Mouse (Mus musculus): Measurements from ENCODE around the gene Hs3st3a1.
A peak's percentile ranks its signal among the peaks of the same experiment; 100 is the strongest.

Hs3st3a1 gene

DNA sequence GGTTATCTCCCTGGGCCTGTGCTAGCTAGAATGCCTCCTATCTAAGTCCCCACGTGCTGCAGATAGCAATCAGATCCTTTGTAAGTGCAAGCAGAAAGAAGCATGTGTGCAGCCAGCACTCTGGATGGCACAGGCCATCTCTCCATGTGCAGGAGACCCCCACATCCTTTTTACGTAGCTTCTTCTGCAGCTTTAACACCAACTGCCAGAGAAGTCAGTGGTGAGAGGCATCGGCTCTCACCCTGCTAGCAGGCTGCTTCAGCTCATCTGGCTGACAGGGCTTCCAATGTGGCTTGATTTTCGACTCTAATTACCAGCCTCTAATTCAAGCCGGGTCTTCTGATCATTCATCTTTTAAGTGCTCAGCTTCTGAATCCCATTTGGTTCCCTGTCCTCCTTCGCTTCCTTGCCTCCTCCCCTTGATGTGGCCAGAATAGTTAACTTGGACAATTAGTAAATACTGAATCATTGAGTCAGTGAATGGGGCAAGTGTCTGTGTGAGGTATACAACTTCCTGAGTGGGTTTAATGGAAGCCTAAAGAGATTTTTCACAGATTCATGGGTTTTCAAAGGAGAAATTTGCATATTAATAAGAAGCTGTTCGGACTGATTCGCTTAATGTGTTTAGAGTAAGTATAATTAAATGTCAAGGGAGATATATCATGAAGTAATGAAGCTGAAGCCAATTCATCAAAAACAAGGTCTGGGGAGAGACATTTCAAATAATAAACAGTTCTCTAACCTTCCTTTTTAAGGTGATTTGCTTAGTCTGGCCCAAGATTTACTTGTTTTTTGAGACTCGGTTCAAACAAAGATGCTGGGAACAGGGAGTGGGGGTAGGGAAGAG, 54.7 kb downstream of the Hs3st3a1 start:
- DNase-seq (ENCODE audit: extremely low spot score, low spot score), result peak; percentile 35

DNA sequence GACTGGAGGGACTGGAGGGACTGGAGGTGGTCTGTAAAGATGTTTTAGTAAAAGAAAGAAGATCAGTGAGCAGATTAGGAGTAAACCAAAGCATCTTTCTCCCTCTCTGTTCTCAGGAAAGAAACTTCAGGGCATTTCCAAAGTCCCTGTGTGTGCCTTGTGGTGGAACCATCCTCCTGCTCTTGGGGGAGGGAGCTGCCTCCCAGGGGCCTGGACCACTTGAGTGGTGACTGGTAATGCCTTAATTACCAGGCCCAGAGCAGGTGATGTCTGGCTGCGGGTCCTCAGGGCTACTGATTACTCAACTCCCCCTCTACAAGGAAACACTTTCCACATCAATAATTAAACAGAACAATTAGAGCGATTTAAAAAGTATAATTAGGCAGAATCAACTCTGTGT, 59.3 kb downstream of the Hs3st3a1 start:
- DNase-seq (ENCODE audit: extremely low spot score, low spot score), result no peak

DNA sequence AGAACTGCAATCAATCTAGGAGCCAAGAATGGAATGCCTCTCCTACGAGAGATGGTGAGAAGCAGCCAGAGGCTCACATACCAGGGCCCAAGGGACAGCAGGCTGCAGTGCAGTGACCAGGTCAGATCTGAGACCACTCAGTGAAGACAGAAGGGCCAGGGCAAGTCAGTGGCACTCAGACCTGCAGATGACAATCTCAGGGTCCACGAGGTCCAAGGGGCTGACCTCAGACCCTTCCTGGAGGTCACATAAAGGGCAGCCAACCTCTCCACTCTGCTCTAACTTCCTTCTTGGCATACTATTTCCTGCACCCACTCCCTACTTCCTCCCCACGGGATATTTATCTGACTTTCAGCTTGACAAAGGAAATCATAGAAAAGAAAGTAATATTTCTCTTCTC, 60.8 kb downstream of the Hs3st3a1 start:
- DNase-seq (ENCODE audit: extremely low spot score, low spot score), result no peak

DNA sequence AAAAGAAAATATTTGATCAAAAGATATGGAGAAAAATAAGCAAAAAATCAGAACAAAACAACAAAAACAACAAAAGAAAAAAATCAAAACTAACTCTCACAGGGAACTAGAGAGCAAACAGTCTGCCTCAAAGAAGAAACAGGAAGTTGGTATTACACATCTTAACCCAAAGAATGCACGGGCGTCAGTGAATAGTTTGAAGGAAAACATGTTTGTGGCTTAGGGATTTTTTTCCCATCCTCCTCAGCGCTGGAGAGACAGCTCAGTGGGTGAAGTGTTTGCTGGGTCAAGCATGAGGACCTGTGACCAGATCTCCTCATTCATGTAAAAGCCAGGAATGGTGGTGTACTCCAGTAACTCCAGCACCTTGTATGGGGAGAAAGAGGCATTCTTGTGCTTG, 61.5 kb downstream of the Hs3st3a1 start:
- no peak for DNase-seq (ENCODE audit: extremely low spot score, low spot score)

DNA sequence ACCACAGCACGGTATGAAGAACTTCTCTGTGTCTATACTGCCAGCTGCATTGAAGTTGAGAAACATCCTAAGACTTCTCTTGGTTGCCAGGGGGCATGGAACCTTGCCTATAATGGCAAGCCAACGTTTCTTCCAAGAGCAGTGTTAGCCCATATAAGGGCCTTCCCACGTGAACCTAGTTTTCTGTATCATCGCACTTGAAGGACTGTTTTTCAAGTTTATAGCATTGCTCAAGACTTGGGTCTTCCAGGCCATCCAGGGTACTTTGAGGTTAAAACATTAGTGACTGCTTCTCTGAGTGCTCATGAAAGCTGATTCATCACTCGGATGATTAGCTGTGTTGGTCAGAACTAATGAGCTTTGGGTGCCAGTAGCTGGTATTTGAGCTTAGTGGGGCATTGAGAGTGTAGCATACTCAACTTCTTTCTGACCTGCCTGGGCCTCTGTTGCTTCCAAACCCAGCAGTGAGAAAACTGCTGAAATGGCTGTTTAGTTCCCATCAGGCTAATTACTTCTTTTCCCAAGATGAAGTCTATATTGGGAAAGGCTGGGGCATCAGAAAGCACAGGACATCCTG, 65.5 kb downstream of the Hs3st3a1 start:
- no peak for DNase-seq (ENCODE audit: extremely low spot score, low spot score)

DNA sequence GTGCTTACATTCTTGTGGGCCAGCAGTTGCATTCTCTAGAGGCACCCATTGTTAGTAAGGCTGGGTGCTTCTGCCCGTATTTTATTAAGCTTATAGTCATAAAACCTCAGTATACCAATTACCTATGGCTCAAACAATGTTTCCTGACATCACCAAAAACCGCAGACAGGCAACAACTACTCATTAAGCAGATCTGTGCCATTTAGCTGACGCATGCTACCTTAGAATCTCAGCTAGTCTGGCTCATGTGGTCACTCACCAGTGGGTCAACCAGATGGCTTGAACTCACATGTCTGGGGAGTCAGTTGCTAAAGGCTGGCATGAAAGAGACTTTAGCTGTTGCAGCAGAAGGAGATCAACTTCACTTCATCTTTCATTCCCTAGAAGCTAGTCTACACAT, 67.9 kb downstream of the Hs3st3a1 start:
- DNase-seq (ENCODE audit: extremely low spot score, low spot score), result no peak

DNA sequence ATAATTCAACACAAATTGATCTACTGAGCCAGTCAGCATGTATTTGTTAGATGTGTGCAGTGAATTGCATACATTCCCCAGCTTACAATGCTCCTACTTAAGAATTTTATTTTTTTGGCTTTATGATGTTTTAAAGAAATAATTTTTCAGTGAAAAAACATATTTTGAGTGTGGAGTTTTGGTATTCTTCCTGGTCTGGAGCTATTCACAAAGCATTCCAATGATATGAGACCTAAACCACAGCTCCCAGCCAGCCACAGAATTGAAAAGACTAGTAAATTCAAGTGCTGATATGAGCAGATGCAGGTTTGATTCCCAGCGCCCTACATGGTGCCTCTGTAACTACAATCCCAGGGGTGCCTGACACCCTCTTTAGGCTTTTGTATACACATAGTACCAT, 70.8 kb downstream of the Hs3st3a1 start:
- no peak for DNase-seq (ENCODE audit: extremely low spot score, low spot score)

DNA sequence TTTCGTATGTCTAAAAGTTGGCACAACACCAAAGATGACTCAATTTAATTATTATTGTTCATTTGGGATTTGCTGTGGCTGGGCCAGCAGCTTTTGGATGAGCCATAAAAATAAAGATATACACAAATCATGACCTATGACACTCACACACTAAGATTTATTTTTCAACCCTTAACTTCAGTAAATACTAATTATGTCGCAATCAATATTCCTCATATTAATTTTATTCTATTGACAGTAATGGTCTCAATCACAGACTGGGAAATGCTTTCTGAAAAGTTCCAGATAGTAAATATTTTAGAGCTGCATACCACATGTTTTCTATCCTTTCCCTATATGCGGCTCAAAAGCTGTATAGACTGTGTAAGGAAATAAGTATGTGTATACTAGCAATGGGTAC, 71.9 kb downstream of the Hs3st3a1 start:
- DNase-seq (ENCODE audit: extremely low spot score, low spot score), result no peak

DNA sequence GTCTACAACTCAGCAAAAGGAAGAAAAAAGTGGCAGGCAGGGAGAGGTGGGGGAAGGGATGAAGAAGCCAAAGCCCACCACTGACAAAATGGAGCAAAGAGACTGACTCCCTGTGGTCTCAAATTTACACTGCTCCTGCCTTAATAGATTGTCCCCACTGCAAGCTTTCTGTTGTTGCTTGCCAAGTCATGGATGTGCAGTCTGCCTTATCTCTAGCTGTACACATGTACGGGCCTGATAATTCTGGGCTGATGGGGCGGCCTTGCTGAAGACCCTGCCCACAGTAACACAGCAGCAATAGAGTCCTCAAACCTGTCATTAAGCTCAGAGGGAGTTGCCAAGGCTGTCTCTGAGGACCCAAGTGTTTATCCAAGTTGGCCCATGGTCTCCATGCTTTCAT, 74.0 kb downstream of the Hs3st3a1 start:
- DNase-seq (ENCODE audit: extremely low spot score, low spot score), result no peak

DNA sequence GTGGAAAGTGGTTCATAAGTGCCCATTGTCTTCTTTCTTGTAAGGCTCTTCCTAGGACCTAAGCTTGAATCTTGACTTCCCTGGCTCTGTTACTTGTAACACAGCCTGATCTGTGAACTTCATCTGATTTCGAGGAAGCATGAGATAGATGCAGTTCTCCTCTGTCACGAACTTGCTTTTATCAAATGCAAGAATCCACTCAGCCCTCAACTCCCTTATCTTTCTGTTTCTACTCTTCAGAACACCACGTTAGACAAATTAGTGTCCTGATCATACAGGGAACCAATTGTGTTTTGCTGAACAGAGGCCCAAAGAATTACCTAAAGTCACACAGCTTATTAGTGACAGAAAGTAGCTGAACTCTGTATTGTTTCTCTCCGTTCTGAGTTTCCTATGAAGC, 77.2 kb downstream of the Hs3st3a1 start:
- no peak for DNase-seq (ENCODE audit: extremely low spot score, low spot score)

DNA sequence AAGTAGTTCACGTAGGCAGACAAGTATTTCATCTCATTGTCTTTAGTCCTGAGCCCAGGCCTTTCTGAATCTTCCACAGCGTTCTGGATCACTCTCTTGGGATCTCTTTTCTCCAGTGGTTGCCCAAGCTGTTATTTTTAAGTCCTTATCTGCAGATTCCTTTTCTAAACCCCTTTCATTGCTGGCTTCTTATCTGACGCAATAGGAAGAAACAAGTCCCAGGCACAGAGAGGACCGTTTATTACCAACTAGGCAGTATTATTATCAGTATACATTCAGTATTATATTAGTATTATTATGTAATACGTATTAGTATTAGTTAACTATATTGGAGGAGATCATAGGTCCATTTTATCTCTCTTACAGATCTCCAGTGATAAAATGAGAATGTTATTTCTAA, 78.3 kb downstream of the Hs3st3a1 start:
- DNase-seq (ENCODE audit: extremely low spot score, low spot score), result no peak

DNA sequence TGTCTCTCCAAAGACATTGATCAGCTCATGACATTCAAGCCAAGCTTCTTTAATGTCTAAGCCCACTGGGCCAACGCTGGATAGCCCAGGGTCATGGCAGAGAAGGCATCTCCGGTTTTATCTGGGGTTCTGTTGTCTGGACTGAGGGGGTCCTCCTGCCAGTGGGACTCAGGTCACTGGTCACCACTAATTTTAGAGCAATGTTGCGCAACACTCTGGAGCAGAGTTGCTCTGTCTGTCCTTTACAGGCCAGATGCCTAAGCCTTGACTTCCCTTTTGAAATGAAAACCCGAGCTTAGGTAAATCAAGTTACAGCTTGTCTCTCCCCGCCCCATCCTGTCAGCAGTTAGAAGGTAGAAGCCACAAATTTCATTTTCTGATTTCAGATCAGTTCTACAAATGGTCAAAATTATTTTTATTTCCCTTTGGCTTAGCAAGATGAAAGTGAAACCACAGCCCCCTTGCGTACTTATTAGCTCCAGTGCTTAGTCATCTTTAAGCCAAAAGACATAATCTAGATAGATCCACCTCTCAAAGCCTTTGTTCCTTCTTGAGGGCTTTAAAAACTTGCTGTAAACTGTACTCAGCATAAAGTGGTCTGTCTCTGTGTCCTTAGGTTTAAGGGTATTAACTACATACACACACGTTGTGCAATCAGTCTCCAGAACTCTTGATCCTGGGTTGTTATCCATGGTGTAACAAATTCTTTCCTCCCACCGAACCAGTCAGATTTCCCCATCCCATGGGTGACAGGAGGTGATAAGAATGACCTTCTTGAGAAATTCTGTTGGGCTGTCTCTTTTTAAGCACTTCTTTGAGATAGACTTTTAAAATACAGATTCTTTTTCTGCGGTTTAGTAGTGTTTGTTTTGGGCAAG, 81.8 kb downstream of the Hs3st3a1 start:
- DNase-seq (ENCODE audit: extremely low spot score, low spot score), result no peak

DNA sequence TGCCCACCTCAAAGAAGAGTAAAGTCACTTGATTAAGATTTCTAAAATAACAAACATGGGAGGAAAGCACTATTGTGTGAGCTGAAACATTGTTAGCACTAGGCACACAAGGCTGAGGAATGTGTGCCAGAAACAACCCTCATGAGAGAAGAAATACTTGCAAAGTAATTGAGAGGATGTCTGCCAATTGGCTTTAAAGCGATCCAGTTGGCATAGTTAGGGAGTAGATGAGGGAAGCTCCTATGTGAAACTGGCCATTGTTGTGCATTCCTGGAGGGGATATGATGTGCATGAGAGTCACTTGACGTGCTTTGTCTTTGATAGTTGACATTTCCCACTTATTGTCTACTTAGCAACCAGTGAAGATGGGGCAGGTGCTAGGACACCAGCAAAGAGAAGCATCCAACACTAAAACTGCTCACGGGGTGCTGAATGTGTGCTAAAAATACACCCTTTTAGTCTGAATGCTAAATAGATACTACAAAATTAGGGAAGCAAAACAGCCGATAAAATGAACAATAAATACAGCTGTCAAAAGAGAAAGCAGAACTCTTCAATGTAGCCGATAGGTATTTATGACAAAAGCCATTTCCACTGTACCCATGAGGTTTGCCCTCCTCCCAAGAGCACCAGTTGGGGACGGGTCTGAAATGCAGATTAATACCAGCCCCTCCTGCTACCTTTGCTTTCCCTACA, 83.2 kb downstream of the Hs3st3a1 start:
- no peak for DNase-seq (ENCODE audit: extremely low spot score, low spot score)

DNA sequence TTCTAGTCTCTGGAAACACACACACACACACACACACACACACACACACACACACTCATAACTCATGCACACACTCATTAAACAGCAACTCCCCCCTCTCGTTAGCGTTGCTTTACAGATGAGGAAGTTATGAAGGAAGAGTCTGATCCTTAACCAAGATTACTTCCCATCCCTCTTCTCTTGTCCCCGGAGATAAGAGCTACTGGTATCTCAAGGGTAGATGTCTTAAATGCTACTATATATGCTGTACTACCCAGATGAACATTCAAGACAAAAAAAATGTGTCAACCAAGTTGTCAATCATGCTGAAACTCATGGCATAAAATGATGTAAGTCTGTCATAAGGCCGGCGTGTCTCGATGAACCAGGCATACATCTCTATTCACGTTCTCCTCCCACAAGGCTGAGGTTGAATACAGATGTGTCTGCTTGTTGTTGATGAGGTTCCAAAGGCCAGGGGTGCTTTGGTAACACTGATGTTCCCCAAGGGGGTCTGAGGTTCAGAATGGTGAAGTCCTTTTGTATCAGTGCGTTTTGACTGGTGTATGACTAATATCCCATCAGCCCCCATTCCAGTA, 89.0 kb downstream of the Hs3st3a1 start:
- no peak for DNase-seq (ENCODE audit: extremely low spot score, low spot score)

DNA sequence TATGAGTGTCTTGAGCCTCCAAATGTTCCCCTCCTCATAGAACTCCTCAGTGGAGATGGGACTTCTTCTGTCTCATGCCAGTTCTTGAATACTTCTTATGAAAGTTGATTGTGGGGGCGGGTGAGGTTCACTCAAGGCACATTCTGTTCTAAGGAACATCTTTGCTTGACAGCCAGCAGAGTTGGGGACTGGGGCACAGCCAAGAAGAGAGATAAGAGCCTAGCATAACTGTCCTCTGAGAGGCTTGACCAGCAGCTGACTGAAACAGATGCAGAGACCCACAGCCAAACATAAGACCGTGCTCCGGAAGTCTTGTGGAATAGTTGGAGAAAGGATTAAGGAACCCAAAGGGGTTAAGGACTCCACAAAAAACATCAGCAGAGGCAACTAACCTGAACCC, 102.1 kb downstream of the Hs3st3a1 start:
- DNase-seq (ENCODE audit: extremely low spot score, low spot score), result no peak

DNA sequence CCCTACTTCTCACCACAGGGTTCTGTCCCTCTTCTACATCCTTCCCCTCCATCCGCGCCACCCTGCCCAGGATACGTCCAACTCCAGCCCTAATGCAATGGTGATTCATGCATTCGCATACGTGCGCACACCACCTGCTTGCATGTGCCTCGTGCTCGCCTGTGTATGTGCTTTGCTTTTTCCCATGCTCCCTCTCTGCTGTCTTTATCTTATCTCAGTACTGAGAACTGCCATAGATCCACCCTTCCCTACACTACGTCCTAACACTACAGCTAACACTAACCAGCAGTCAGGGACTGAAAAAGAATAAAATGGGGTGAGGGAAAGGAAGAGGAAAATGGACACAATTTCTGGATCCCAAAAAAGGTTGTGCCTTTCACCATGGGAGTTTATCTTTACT, 106.7 kb downstream of the Hs3st3a1 start:
- no peak for DNase-seq (ENCODE audit: extremely low spot score, low spot score)

DNA sequence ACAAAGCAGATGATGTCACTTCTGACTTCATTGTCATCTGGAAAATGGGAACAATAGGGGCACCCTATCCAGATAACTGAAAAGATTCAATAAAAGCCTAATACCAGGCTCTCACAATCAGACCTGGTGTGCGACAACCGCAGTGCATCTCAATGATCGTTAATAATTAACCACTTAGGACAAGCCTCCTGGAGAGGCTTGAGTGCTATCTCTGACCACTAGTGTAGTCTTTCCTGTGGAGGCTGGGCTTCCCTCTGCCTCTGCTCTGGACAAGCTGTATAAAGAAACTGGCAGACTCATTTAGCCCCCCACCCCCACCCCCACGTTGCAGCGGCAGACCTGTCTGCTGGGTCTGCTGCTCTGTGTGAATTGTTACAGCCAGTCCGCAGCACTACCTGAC, 107.2 kb downstream of the Hs3st3a1 start:
- no peak for DNase-seq (ENCODE audit: extremely low spot score, low spot score)

DNA sequence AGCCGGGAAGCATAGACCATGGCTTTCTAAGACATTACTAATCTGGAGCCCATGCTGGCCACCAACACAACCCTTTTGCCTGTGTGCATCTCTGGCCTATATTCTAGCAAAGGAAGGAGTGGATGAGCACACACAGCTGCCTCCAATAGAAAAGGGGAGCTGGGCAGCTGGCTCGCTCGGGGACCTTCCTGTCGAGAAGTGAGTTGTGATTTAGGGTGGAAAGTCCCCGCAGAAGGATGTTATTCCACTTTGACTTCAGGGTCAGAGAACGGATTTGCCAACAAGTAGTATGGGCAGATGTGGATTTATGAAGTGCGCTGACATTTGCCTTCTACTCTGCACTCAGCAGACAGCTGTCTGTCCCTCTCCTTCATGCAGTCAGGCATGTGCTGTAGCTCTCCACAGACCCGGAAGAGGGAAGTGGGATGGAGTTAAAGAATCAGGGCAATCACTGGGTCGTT, 108.1 kb downstream of the Hs3st3a1 start:
- DNase-seq (ENCODE audit: extremely low spot score, low spot score), result no peak

DNA sequence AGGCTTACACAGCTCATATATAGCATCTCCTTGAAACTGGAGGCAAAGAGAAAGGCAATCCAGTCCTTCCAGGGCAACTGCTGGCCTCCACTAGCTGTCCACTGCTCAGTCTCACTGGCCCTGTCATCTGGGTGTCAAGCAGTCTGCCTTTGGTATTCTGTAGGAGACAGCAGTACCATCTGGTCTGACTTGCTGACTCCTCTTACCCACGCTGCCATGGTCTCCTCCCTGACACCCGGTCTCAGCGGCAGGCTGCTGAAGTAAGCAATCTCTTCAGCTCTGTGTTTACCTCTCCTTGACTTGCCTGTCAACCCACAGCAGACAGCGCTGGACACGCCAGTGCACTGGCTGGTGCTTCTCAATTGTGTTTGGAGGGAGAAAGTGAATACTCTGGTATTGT, 109.1 kb downstream of the Hs3st3a1 start:
- DNase-seq (ENCODE audit: extremely low spot score, low spot score), result no peak

DNA sequence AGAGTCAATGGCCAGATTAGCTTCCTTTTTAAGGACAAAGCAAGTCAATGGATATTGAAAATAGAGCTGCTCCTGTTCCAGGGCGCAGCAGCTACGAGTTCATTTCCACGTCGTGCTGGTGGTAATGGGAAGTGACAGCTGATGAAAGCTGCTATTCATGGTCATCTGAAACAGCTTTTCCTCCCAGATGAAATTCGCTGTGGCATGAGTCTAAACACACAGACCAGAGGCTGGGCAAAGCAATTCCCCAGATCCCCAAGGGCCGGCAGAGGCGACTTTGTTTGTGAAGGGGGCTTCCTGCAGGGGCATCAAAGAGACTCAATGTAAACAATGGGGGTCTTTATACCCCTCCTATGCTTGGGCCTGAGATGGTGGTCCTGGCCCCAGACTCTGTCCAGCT, 114.2 kb downstream of the Hs3st3a1 start:
- DNase-seq (ENCODE audit: extremely low spot score, low spot score), result peak; percentile 31

DNA sequence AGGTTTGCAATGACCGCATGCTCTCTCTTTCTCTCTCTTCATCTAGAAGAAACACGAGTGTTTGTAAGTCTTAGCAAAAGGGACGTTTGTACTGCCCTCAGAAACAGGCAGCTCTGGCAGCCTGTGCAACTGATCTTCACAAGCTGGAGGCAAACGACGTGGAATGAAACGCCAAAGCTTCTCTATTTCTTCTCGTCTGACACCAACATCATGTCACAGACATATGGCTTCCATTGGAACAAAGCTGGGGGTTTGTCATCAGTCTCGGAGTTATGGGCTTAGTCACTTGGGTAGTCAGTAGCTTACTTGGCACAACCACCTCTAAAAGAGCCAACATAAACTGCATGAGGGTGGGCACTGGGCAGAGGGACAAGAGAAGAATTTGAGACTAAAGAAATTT, 114.8 kb downstream of the Hs3st3a1 start:
- DNase-seq (ENCODE audit: extremely low spot score, low spot score), result no peak
